Mouse (Mus musculus) spleen, adult 12 weeks (tissue): ENCODE results near the gene Nqo1.

Experiments
- DNase-seq: peaks from one replicate; pipeline ENCODE4 v3.0.0; 2022; ENCODE audit warnings: low spot score

Gene Nqo1

GRCm38 (mm10) chr8:107404057-107404456 is 1.1 kb upstream of the Nqo1 start:
- no peak for DNase-seq

- no peak for DNase-seq
Observed at GRCm38 (mm10) chr8:107401866-107402265, 1.1 kb downstream of the Nqo1 start.

- DNase-seq: no peak
Observed at GRCm38 (mm10) chr8:107399495-107399894, 3.5 kb downstream of the Nqo1 start.

GRCm38 (mm10) chr8:107397665-107398064 is 5.3 kb downstream of the Nqo1 start:
- no peak for DNase-seq

GRCm38 (mm10) chr8:107396106-107396670 is 6.8 kb downstream of the Nqo1 start:
- DNase-seq: no peak

GRCm38 (mm10) chr8:107395397-107395796 is 7.6 kb downstream of the Nqo1 start:
- no peak for DNase-seq

- no peak for DNase-seq
Observed at GRCm38 (mm10) chr8:107391136-107391516, 11.9 kb downstream of the Nqo1 start.

- no peak for DNase-seq
Observed at GRCm38 (mm10) chr8:107390476-107391135, 12.4 kb downstream of the Nqo1 start.

- DNase-seq: no peak
Observed at GRCm38 (mm10) chr8:107389557-107389956, 13.4 kb downstream of the Nqo1 start.

- DNase-seq: no peak
Observed at GRCm38 (mm10) chr8:107387861-107388260, 15.1 kb downstream of the Nqo1 start.

- DNase-seq: no peak
Observed at GRCm38 (mm10) chr8:107386642-107387041, 16.4 kb downstream of the Nqo1 start.

GRCm38 (mm10) chr8:107386171-107386570 is 16.8 kb downstream of the Nqo1 start:
- no peak for DNase-seq

GRCm38 (mm10) chr8:107385063-107385462 is 17.9 kb downstream of the Nqo1 start:
- DNase-seq: no peak

GRCm38 (mm10) chr8:107384651-107385050 is 18.4 kb downstream of the Nqo1 start:
- DNase-seq: no peak

GRCm38 (mm10) chr8:107382898-107383297 is 20.1 kb downstream of the Nqo1 start:
- no peak for DNase-seq

- DNase-seq: no peak
Observed at GRCm38 (mm10) chr8:107381666-107382065, 21.3 kb downstream of the Nqo1 start.

- DNase-seq: no peak
Observed at GRCm38 (mm10) chr8:107380734-107381133, 22.3 kb downstream of the Nqo1 start.

GRCm38 (mm10) chr8:107377346-107377745 is 25.7 kb downstream of the Nqo1 start:
- no peak for DNase-seq

- DNase-seq: no peak
Observed at GRCm38 (mm10) chr8:107370311-107370710, 32.7 kb downstream of the Nqo1 start.
